Mouse (Mus musculus) layer of hippocampus, adult 2 months (tissue): ENCODE measurements around the gene Crcp. TPM values are rescaled to one million over a fixed set of nuclear protein-coding genes. Genes with fewer than 3 reads are reported as not detected.
A peak's percentile ranks its signal among the peaks of the same experiment; 100 is the strongest.

ENCODE experiments used
- DNase-seq, 2 experiments: peaks; one replicate each; pipeline ENCODE4 v3.0.0; 2022; ENCODE audit warnings: low spot score in 2 of 2
- H3K27ac ChIP-seq: fragments of 200-600 bp; 2 replicates; pipeline ENCODE4 v1.8.1; 2022
- H3K4me3 ChIP-seq: fragments of 200-600 bp; 2 replicates; pipeline ENCODE4 v1.8.1; 2022; ENCODE audit warnings: mild to moderate bottlenecking
- CTCF ChIP-seq: fragments of 200-600 bp; conservative IDR thresholded peaks from 2 replicates; pipeline ENCODE4 v1.8.1; 2022; ENCODE audit warnings: antibody characterized with exemption, mild to moderate bottlenecking, moderate library complexity
- long read RNA-seq, 2 experiments: library from polyadenylated mRNA; stranded (forward); transcript quantifications; one replicate each; pipeline ENCODE4 v2.0.0; 2021; ENCODE audit warnings: borderline mapping rate in 2 of 2
- total RNA-seq, 2 experiments: library from RNA; stranded (reverse); gene quantifications; 2 replicates each; pipeline ENCODE4 v1.2.3; 2021

Gene Crcp
- total RNA-seq: 10 to 100 TPM; 35.6 to 35.7 TPM
- long read RNA-seq, experiment 1, transcript Crcp-201 (6 exons, 1,492 nt): major isoform, 14 of 28 reads
- long read RNA-seq, experiment 1, transcript Crcp-202 (6 exons, 669 nt): minor isoform, 8 of 28 reads
- long read RNA-seq, experiment 1, partial matches to known transcripts: 0 of 28 reads
- long read RNA-seq, experiment 1, other reads (novel, unspliced or antisense): 6 of 28 reads
- long read RNA-seq, experiment 2, transcript Crcp-201 (6 exons, 1,492 nt): major isoform, 27 of 46 reads
- long read RNA-seq, experiment 2, transcript Crcp-202 (6 exons, 669 nt): minor isoform, 13 of 46 reads
- long read RNA-seq, experiment 2, partial matches to known transcripts: 0 of 46 reads
- long read RNA-seq, experiment 2, other reads (novel, unspliced or antisense): 4 of 46 reads

DNA sequence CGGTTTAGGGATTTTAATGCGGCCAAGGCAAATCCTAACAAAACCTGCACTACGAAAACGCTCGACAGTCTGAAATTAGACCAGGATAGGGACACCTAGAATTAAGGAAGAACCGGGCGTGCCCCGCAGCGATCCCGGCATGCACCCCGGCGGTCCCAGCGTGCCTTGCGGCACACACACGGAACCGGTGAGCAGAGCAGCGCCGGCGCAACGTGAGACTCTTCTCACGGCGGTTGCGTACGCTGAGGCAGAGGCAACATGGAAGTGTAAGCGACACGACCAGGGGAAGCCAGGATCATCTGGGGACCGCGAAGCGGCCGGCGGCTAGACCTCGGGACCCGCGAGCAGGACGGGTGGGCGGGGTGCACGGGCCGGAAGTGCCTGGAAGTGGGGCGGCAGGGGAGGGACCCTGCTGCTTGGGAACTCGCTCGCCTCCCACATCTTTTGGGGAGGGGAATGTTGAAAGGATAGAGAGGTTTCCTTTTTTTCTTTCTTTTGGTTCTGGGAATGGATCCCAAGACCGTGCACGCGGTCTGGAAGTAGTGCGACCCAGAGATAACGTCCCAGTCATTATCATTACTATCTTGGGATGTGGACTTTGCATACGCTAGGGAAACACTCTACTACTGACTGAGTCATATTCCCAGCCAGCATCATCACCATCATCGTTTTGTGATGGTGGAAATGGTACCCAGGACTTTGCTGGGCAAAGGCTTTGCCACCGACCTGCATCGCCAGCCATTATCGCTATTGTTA lies at the start of gene Crcp, which contains the start of gene Asl:
TSS of gene Crcp (plus strand) at position 149 of the 756 bp plus-strand sequence.
TSS of gene Asl (minus strand) at position 106 of the 756 bp plus-strand sequence.
- TF ChIP-seq CTCF: no peak
- DNase-seq: peak; percentile 89 to 91
- peak within 1 kb of the TSS; percentile 90 for H3K27ac ChIP-seq
- peak within 1 kb of the TSS; percentile 86 for H3K4me3 ChIP-seq

DNA sequence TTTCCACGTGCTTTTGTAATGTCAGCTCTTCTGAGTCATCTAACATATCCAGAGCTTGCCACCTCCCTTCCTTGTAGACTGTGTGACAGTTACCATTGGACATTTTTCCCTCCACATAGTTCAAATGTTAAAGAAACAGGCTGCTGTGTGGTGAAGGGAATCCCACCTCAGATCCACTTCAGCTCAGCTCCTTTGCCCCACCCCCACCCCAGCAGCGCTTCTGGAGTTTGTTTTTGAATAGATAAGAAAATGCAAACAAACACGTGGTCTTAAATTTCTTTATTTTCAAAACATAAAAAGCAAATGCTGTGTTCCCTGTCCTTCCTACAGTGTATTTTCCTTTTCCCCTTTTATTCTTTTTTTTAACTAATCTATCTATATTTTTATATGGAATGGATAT lies 48.9 kb upstream of the Crcp start:
- H3K27ac ChIP-seq: no peak overlapping the region
- no peak overlapping the region for H3K4me3 ChIP-seq
- no peak for DNase-seq
- no peak for TF ChIP-seq CTCF

DNA sequence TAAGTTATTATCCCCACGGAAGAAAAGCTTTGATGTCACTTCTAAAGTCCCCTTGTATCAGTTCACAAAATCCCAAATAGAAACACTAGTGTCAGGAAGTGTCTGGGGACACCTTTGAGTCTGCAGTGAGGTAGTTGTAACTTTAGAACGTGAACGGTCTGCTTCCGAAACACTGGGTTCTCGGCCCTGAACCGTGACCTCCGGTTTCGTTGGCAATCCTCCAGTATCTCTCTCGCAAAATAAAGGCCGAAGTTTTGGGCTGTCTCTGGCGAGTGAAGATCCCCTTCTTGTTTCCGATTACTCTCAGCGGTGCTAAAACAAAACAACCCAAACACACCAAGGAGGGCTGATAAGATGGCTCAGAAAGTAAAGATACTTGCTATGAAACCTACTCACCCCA lies 39.7 kb upstream of the Crcp start:
- Histone ChIP-seq H3K27ac (no peak overlapping the region), H3K4me3 (no peak overlapping the region)
- no peak for TF ChIP-seq CTCF
- DNase-seq: no peak

DNA sequence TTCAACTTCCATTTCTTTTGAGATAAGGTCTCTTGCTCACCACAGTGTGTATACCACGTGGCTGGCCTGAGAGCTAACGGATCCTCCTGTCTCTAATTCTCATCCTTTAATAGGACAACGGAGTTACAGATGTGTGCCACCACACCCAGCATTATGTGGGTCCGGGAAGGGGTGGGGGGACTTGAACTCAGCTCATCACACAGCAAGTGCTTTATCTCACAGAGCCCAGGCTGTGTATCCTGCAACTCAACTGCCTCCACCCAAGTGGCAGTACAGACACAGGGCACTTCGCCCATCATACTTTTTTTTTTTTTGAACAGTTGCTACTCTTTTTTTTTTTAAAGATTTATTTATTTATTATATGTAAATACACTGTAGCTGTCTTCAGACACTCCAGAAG lies 37.2 kb upstream of the Crcp start:
- DNase-seq: no peak
- H3K27ac ChIP-seq: no peak overlapping the region
- no peak for TF ChIP-seq CTCF
- no peak overlapping the region for H3K4me3 ChIP-seq

DNA sequence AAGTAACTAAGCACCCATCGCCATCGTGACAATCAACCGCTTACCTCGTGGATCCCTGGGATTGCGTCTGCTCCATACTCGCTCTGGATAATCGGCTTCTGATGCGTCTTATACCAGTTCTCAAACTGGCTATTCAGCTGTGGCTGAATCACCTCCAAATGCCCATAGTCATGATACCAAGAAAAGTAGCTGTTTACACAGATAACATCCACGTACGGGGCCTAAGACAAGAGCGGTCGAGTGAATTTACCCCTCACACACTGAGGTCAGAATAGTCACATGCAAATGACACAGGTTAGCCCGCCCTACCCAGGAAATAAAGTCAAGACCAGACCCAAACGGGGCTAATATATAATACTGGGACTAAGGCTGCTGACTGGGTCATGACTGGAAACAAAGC lies 35.7 kb upstream of the Crcp start:
- no peak for TF ChIP-seq CTCF
- Histone ChIP-seq H3K4me3 (no peak overlapping the region), H3K27ac (no peak overlapping the region)
- DNase-seq: no peak

DNA sequence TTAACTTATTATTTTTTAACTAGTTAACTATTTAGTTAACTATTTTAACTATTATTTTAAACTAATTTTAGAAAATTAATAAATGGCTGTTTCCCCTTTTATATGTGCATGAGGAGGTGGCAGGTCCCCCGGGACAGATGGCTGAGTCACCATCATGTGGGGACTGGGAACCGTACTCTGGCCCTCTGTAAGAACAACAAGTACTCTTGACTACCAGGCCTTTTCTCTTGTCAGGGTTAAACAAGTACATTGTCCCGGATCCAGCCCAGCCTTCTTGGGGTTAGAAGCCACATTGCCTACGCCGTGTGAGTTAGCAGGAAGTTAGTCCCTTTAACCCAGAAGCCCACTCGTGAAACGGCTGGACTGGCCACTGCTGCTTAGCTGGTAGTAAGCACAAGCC lies 34.1 kb upstream of the Crcp start:
- no peak overlapping the region for H3K27ac ChIP-seq
- no peak overlapping the region for H3K4me3 ChIP-seq
- no peak for DNase-seq
- no peak for TF ChIP-seq CTCF

DNA sequence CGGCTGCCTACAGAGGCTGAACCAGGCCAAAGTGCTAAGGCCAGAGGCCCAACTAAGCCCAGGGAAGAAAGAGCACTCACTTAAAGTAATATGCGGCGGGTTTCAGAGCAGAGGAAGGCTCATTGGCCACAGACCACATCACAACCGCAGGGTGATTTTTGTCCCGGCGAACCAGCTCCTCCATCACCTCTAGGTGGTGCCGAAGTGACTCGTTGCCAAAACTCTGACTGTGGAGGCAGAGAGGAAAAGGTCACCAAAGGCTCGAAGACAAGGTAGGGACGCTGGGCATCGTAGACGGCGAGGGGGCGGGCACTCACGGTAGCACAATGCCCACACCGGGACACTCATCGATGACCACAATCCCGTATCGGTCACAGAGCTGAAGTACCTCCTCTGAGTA lies 31.4 kb upstream of the Crcp start:
- Histone ChIP-seq H3K4me3 (no peak overlapping the region), H3K27ac (no peak overlapping the region)
- peak; percentile 36 for TF ChIP-seq CTCF
- no peak for DNase-seq

DNA sequence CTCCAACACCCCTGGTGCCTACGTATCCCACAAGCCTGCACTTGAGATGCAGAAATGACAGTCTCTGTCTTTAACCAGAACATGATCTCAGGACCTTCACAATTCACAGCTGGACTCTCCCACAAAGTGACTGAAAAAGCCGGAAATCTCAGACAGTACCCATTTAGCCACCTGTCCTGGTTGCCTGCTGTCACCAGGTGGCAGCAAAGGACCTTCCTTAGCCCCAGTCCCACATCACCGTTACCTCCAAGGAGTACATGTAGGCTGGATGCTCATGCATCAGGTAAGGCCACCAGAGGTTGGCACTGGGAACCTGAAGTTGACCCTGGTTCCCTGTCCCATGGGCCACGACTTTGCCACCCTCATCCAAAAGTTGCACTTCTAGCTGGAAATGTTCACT lies 30.0 kb upstream of the Crcp start:
- H3K4me3 ChIP-seq: no peak overlapping the region
- no peak overlapping the region for H3K27ac ChIP-seq
- DNase-seq: peak; percentile 46 to 61
- peak; percentile 87 for TF ChIP-seq CTCF

DNA sequence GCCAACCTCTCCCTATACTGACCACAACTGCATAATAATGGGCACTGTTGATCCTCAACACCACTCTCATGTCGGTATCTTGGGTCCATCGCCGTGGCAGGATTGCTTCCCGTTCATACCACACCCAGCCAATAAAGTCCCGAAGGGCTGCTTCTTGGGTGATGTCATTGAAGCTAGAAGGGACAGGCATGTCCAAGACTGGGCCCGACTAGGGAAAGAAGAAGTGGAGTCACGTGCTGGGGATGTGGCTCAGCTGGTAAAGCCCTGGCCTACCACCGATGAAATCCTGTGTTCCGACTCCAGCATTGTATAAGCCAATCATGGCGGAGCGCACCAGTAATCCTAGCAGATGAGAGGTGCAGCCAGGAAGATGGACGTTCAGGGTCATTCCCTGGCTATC lies 28.4 kb upstream of the Crcp start:
- Histone ChIP-seq H3K27ac (0 out of 2 replicates have a peak overlapping the region, but pooled peaks have one; percentile 5), H3K4me3 (no peak overlapping the region)
- no peak for DNase-seq
- TF ChIP-seq CTCF: no peak

DNA sequence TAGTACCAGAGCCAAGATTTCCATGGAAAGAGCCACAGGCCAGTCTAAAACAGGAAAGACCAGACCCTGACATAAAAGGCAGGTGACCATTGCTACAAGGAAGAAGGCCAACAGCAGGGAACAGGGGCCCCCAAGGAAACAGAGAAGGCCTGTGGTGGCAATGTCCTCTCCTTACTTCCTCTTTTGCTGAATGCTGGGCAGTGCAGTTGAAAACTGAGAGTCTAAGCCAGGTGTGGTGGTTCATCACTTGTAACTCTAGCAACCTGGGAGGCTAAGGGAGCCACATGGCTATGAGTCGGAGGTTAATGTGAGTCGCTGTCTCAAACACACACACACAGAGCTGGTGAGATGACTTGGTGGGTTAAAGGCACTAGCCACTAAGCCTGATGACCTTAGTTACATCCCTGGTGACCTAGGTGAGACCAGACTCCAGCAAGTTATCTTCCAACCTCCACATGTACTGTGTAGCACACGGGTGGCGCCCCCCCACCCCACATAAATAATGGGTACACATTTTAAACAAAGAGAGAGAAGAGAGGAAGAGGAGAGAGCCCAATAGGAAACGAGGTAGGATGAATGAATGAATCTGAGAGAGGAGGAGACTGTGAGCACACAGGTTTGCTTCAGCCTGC lies 27.6 kb upstream of the Crcp start:
- TF ChIP-seq CTCF: no peak
- Histone ChIP-seq H3K27ac (no peak overlapping the region), H3K4me3 (peak overlapping the region; percentile 86; the same call in 1 of the 2 replicates)
- no peak for DNase-seq

DNA sequence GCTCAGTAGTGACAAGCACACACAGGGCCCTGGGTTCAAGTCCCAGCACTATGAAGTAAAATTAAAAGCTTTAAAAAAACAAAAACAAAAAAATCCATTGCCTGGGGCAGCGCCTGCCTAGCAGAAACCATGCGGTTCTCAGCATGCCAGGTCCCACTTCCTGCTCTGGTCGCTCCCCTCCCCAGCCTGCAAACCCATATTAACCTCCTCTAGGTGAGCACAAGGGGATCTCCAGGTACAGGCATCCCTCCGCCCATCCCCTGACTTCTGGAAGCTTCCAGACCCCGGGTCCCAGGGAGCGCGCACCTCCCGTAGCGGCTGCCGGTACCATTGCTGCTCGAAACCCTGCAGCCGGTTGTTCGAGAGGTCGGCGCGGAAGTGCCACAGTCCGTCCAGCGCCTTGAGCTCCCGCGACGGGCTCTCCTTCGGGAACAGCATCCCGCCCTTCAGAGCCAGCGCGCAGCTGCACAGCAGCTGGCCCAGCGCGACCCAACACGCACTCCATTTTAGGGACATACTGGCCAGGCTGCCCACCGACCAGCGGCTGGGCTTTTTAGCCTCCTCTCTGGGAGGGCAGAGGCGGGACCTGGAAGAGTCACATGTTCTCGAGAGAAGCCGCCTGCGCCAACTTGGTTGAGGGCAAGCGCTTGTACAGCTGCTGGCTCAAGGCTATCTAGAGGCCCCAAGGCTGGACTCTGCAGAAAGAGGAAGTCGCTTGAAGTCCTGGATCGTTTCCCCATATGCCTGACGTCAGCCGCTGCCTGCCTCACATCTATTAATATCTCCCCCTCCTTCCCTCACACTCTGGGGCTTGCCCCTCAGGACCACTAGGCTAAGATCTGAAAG lies 26.6 kb upstream of the Crcp start, which contains the start of gene Gusb:
TSS of gene Gusb (minus strand) at position 749 of the 846 bp plus-strand sequence.
- Histone ChIP-seq H3K4me3 (peak within 1 kb of the TSS; percentile 86), H3K27ac (peak within 1 kb of the TSS; percentile 81)
- peak; percentile 43 to 60 for DNase-seq
- no peak for TF ChIP-seq CTCF

DNA sequence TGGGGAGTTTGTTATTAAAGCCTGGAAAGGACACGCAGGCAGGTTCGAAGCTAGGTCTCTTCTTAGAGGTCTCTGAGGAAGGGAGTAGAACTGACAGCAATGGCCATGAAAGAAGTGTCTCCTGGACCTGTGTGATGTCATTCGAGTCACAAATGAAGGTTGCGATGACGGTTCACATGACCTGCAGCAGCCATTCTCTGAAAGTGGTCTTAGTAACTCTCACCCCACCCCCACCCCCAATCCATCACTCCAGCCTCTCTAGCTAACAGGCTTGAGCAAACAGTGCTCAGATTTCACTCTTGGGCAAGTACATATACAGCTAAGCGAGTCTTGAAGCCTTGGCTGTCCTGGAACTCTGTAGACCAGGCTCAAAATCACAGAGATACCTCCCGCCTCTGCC lies 25.9 kb upstream of the Crcp start:
- Histone ChIP-seq H3K4me3 (peak overlapping the region; percentile 86), H3K27ac (peak overlapping the region; percentile 81)
- TF ChIP-seq CTCF: no peak
- no peak for DNase-seq
